Mouse (Mus musculus): ENCODE measurements around the gene Atcay. TPM values are rescaled to one million over a fixed set of nuclear protein-coding genes. Genes with fewer than 3 reads are reported as not detected.

Atcay gene
- total RNA-seq, 2 experiments from 2014 or later = 5.3 to 5.4 TPM

Small RNA genes lying within 50 kb of the gene (microRNA-seq; reads per million reads assigned to microRNA genes)
- 5.8 reads per million, percentile 16 among the genes with 10 or more reads in this experiment for gene Mir3057

Other genes with a start within 250 kb of the Atcay start
- gene Gng7, start 215.9 kb downstream of the Atcay start, total RNA-seq (2021) = 1 to 10 TPM; 5.4 to 6.7 TPM
- gene Diras1, start 205.2 kb downstream of the Atcay start, total RNA-seq (2021) = 1 to 10 TPM; 2.9 to 3.5 TPM
- gene Slc39a3, start 193.4 kb downstream of the Atcay start, total RNA-seq (2021) = 10 to 100 TPM; 32.9 to 36.3 TPM
- gene Sgta, start 170.7 kb downstream of the Atcay start, total RNA-seq (2021) = 100 to 1,000 TPM; 158 to 163 TPM
- gene Thop1, start 160.8 kb downstream of the Atcay start, total RNA-seq (2021) = 10 to 100 TPM; 39.1 to 46.7 TPM
- 10 to 100 TPM in 1 of 2 experiments, 1 to 10 TPM in 1; 2.3 to 16.6 TPM for gene Creb3l3, start 132.0 kb downstream of the Atcay start, total RNA-seq (2021)
- gene Map2k2, start 124.9 kb downstream of the Atcay start, total RNA-seq (2021) = 100 to 1,000 TPM; 149 to 157 TPM
- gene Zbtb7a, start 95.6 kb downstream of the Atcay start, total RNA-seq (2021) = 10 to 100 TPM; 71.8 to 76.6 TPM
- 10 to 100 TPM; 34.0 to 34.4 TPM for gene Pias4, start 62.9 kb downstream of the Atcay start, total RNA-seq (2021)
- 1,000 to 10,000 TPM; 1,728 to 1,734 TPM for gene Eef2, start 54.2 kb downstream of the Atcay start, total RNA-seq (2021)
- gene Dapk3, start 47.8 kb downstream of the Atcay start, total RNA-seq (2021) = 10 to 100 TPM; 53.4 to 63.6 TPM
- gene 4930442H23Rik, start 47.0 kb downstream of the Atcay start, total RNA-seq (2021) = not detected
- under 1 TPM in 1 of 2 experiments, not detected in 1; 0.20 TPM for gene Nmrk2, start 28.8 kb downstream of the Atcay start, total RNA-seq (2021)
- gene Zfr2, start 2.3 kb upstream of the Atcay start, total RNA-seq (2021) = 10 to 100 TPM; 20.9 to 21.7 TPM
- gene Matk, start 22.1 kb upstream of the Atcay start, total RNA-seq (2021) = 1 to 10 TPM; 2.9 to 3.0 TPM
- gene Mrpl54, start 36.1 kb upstream of the Atcay start, total RNA-seq (2021) = 100 to 1,000 TPM; 107 to 108 TPM
- 10 to 100 TPM; 47.8 to 49.5 TPM for gene Apba3, start 36.1 kb upstream of the Atcay start, total RNA-seq (2021)
- gene Tjp3, start 60.7 kb upstream of the Atcay start, total RNA-seq (2021) = 1 to 10 TPM; 1.8 to 3.1 TPM
- gene Pip5k1c, start 62.1 kb upstream of the Atcay start, total RNA-seq (2021) = 10 to 100 TPM; 65.2 to 71.1 TPM
- gene Cactin, start 90.3 kb upstream of the Atcay start, total RNA-seq (2021) = 10 to 100 TPM; 43.8 to 44.4 TPM
- gene Tbxa2r, start 97.9 kb upstream of the Atcay start, total RNA-seq (2021) = 10 to 100 TPM; 27.3 to 30.6 TPM
- 1 to 10 TPM; 2.3 to 2.6 TPM for gene Gipc3, start 112.4 kb upstream of the Atcay start, total RNA-seq (2021)
- gene Hmg20b, start 119.6 kb upstream of the Atcay start, total RNA-seq (2021) = 100 to 1,000 TPM; 107 to 108 TPM
- gene Mfsd12, start 126.7 kb upstream of the Atcay start, total RNA-seq (2021) = 10 to 100 TPM; 21.2 to 22.0 TPM
- 1 to 10 TPM; 6.3 to 8.2 TPM for gene 4930404N11Rik, start 135.0 kb upstream of the Atcay start, total RNA-seq (2021)
- 10 to 100 TPM; 69.1 to 70.7 TPM for gene Fzr1, start 147.7 kb upstream of the Atcay start, total RNA-seq (2021)
- gene Dohh, start 153.6 kb upstream of the Atcay start, total RNA-seq (2021) = 10 to 100 TPM; 49.4 to 49.7 TPM
- gene Gm48551, start 153.6 kb upstream of the Atcay start, total RNA-seq (2021) = 1 to 10 TPM; 1.7 to 1.8 TPM
- gene Gm48552, start 158.2 kb upstream of the Atcay start, total RNA-seq (2021) = 1 to 10 TPM; 2.6 to 4.1 TPM
- 10 to 100 TPM in 1 of 2 experiments, 1 to 10 TPM in 1; 1.2 to 13.2 TPM for gene Smim24, start 162.2 kb upstream of the Atcay start, total RNA-seq (2021)
- gene Nfic, start 224.8 kb upstream of the Atcay start, total RNA-seq (2021) = 100 to 1,000 TPM; 120 to 129 TPM